Mouse (Mus musculus): ENCODE data around the gene Usp2. TPM values are rescaled to one million over a fixed set of nuclear protein-coding genes. Genes with fewer than 3 reads are reported as not detected.
A peak's percentile ranks its signal among the peaks of the same experiment; 100 is the strongest.

Usp2 gene
- polyA plus RNA-seq, 1 experiment from 2014 or later, result 31.9 TPM

DNA sequence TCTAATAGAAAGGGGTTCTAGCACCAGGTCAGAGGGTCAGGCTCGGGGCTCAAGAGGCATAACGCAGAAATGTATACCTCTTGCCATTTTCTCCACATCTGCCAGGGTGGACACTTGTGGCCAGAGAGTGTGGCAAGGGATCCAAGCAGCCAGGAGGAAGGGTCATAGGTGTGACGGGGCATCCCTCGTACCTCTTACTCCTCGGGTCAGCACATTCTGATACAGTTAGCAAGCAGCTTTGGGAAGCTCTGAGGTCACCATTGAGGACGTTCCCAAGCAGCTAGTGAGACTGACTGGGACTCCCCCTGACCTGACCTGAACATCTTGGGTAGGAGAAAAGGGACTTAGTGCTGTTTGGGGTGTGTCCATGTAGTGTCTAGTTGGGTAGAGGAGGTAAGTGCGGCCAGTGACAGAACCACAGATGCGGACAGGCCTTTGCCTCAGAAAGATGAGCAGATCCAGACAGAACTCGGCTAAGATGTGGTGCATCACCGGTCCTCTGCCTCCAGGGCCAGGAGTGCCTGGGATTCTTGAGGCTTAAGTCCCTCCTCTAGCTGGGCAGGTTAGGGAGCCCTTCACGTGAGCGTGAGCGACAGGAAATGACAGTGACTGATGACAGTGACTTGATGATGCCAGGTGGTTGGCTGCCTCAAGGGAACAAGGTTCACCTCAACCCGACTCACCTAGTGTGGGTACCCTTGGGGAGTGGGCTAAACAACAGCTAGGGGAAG, 3.5 kb downstream of the Usp2 start:
- ATAC-seq (replicated peaks; ENCODE audit: low FRiP score), result no peak
- WGBS, result 60% methylated on average over 14 of the region's 14 CpGs
- Histone ChIP-seq H3K27me3 (no peaks in the 10 kb centered on the region), H3K9ac (no peak overlapping the region), H3K27ac (0 out of 2 replicates have a peak overlapping the region, but pooled peaks have one; percentile 13), H3K9me3 (replicated peaks) (no peaks in the 10 kb centered on the region), H3K4me3 (replicated peaks) (no peak overlapping the region), H3K4me2 (no peak overlapping the region), H3K36me3 (no peaks in the 10 kb centered on the region), H3K4me1 (peaks cover 56% of the 10 kb centered on the region)

GRCm38 (mm10) chr9:44070844-44071231, 4.0 kb downstream of the Usp2 start:
- 23% methylated on average over 8 of the region's 8 CpGs for WGBS
- Histone ChIP-seq H3K9me3 (replicated peaks) (no peaks in the 10 kb centered on the region), H3K9ac (no peak overlapping the region), H3K4me2 (no peak overlapping the region), H3K36me3 (no peaks in the 10 kb centered on the region), H3K27me3 (no peaks in the 10 kb centered on the region), H3K4me3 (replicated peaks) (no peak overlapping the region), H3K4me1 (peaks cover 61% of the 10 kb centered on the region), H3K27ac (0 out of 2 replicates have a peak overlapping the region, but pooled peaks have one; percentile 13)
- ATAC-seq (replicated peaks; ENCODE audit: low FRiP score), result no peak

GRCm38 (mm10) chr9:44071914-44072598, 5.2 kb downstream of the Usp2 start:
- Histone ChIP-seq H3K27me3 (no peaks in the 10 kb centered on the region), H3K27ac (no peak overlapping the region), H3K36me3 (no peaks in the 10 kb centered on the region), H3K4me1 (peaks cover 70% of the 10 kb centered on the region), H3K4me2 (0 out of 2 replicates have a peak overlapping the region, but pooled peaks have one; percentile 16), H3K4me3 (replicated peaks) (no peak overlapping the region), H3K9ac (no peak overlapping the region), H3K9me3 (replicated peaks) (no peaks in the 10 kb centered on the region)
- 32% methylated on average over 11 of the region's 11 CpGs for WGBS
- ATAC-seq (replicated peaks; ENCODE audit: low FRiP score), result no peak; the same call in 1 of the 2 replicates

- no peak overlapping the region for H3K4me2 ChIP-seq
- 31% methylated on average over 4 of the region's 4 CpGs for WGBS
- H3K4me3 ChIP-seq (replicated peaks), result no peak overlapping the region
- ATAC-seq (replicated peaks; ENCODE audit: low FRiP score), result no peak
- no peaks in the 10 kb centered on the region for H3K9me3 ChIP-seq (replicated peaks)
- H3K27me3 ChIP-seq, result no peaks in the 10 kb centered on the region
- peaks cover 70% of the 10 kb centered on the region for H3K4me1 ChIP-seq
- no peaks in the 10 kb centered on the region for H3K36me3 ChIP-seq
- H3K9ac ChIP-seq, result no peak overlapping the region
- no peak overlapping the region for H3K27ac ChIP-seq
These were observed 5.7 kb downstream of the Usp2 start for GRCm38 (mm10) chr9:44072599-44072915.

DNA sequence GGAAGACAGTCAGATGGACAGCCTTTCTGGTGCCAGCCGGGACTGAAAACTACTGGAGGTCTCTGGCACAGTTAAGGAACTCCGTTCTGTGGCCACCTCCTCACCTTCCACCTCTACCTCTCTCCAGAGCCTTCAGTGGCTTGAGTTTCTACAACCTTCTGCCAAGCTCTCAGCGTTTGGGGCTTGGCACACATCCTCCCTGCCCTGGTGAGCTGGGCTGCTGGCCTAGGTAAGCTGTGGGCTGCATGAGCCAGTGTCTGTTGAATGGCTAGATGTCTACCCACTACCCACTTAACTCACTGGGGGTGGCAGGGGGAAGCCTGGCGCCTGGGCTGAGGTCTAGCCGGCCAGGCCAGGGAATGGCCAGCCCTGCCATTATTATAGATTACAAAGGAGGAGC, 6.3 kb downstream of the Usp2 start:
- no peak overlapping the region for H3K9ac ChIP-seq
- 75% methylated on average over 5 of the region's 5 CpGs for WGBS
- peaks cover 72% of the 10 kb centered on the region for H3K4me1 ChIP-seq

GRCm38 (mm10) chr9:44074395-44075275, 7.8 kb downstream of the Usp2 start:
- no peaks in the 10 kb centered on the region for H3K27me3 ChIP-seq
- no peak overlapping the region for H3K4me3 ChIP-seq (replicated peaks)
- no peak overlapping the region for H3K9ac ChIP-seq
- no peaks in the 10 kb centered on the region for H3K36me3 ChIP-seq
- peaks cover 77% of the 10 kb centered on the region for H3K4me1 ChIP-seq
- no peak for ATAC-seq (replicated peaks; ENCODE audit: low FRiP score)
- H3K9me3 ChIP-seq (replicated peaks), result no peaks in the 10 kb centered on the region
- 66% methylated on average over 9 of the region's 9 CpGs for WGBS
- H3K27ac ChIP-seq, result no peak overlapping the region
- H3K4me2 ChIP-seq, result no peak overlapping the region

More for the DNA sequence above, 6.3 kb downstream of the Usp2 start:
- Histone ChIP-seq H3K27me3 (no peaks in the 10 kb centered on the region), H3K9me3 (replicated peaks) (no peaks in the 10 kb centered on the region), H3K27ac (no peak overlapping the region), H3K4me2 (no peak overlapping the region), H3K36me3 (no peaks in the 10 kb centered on the region), H3K4me3 (replicated peaks) (no peak overlapping the region)
- no peak for ATAC-seq (replicated peaks; ENCODE audit: low FRiP score)

DNA sequence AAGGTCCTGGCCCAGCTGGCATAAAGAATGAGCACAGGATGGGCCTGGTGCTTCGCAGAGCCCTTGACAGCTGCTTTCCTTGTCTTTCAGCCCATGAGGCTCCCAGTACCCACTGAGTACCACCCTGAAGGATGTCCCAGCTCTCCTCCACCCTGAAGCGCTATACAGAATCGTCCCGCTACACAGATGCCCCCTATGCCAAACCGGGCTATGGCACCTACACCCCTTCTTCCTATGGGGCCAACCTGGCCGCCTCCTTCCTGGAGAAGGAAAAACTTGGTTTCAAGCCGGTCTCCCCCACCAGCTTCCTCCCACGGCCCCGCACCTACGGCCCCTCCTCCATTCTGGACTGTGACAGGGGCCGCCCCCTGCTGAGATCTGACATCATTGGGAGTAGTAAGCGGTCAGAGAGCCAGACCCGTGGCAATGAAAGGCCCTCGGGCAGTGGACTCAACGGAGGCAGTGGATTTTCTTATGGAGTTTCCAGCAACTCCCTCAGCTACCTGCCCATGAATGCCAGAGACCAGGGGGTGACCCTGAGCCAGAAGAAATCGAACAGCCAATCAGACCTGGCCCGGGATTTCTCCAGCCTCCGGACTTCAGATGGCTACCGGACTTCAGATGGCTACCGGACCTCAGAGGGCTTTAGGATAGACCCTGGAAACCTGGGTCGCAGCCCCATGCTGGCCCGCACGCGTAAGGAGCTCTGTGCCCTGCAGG, 8.6 kb downstream of the Usp2 start:
- no peak overlapping the region for H3K4me3 ChIP-seq (replicated peaks)
- ATAC-seq (replicated peaks; ENCODE audit: low FRiP score), result no peak
- 69% methylated on average over 24 of the region's 24 CpGs for WGBS
- no peaks in the 10 kb centered on the region for H3K9me3 ChIP-seq (replicated peaks)
- no peaks in the 10 kb centered on the region for H3K36me3 ChIP-seq
- peak overlapping the region; percentile 2; the same call in 1 of the 2 replicates for H3K27ac ChIP-seq
- no peaks in the 10 kb centered on the region for H3K27me3 ChIP-seq
- peaks cover 78% of the 10 kb centered on the region for H3K4me1 ChIP-seq
- no peak overlapping the region for H3K4me2 ChIP-seq
- no peak overlapping the region for H3K9ac ChIP-seq

DNA sequence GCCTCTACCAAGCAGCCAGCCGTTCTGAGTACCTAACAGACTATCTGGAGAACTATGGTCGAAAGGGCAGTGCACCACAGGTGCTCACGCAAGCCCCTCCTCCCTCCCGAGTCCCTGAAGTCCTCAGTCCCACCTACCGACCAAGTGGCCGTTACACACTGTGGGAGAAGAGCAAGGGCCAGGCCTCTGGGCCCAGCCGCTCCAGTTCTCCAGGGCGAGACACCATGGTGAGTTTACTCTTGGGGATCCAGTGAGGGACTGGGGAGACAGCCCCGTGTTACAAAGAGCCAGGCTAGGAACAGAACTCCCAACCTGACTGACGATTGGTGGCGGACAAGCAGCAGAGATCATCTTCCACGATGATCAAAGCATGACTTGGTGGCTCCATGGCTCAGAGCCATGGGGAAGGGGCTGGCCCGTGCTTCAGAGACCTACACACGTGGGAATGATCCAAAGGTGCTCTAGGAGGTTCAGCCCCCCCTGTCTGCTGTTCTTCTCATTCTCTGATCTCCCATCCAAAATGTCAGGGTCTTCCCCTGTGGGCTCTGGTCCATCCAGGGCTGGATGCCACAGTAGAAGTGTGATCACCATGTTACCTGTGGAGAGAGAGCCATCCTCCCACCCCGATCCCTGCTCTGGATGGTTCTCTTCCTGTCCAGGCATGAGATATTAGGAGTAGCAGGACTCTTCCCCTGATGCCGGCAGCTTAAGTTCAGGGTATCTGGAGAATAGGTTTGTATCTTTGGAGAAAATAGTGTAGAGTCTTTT, 9.4 kb downstream of the Usp2 start:
- H3K36me3 ChIP-seq, result no peaks in the 10 kb centered on the region
- H3K4me2 ChIP-seq, result no peak overlapping the region
- 69% methylated on average over 16 of the region's 16 CpGs for WGBS
- no peaks in the 10 kb centered on the region for H3K27me3 ChIP-seq
- peaks cover 78% of the 10 kb centered on the region for H3K4me1 ChIP-seq
- H3K9ac ChIP-seq, result no peak overlapping the region
- peak overlapping the region; percentile 2 for H3K27ac ChIP-seq
- no peak overlapping the region for H3K4me3 ChIP-seq (replicated peaks)
- no peaks in the 10 kb centered on the region for H3K9me3 ChIP-seq (replicated peaks)
- ATAC-seq (replicated peaks; ENCODE audit: low FRiP score), result no peak

- WGBS, result 14% methylated on average over 5 of the region's 5 CpGs
- Histone ChIP-seq H3K27me3 (no peaks in the 10 kb centered on the region), H3K4me3 (replicated peaks) (no peak overlapping the region), H3K4me2 (no peak overlapping the region), H3K36me3 (no peaks in the 10 kb centered on the region), H3K9ac (no peak overlapping the region), H3K27ac (peak overlapping the region; percentile 14; the same call in 1 of the 2 replicates), H3K4me1 (peaks cover 75% of the 10 kb centered on the region), H3K9me3 (replicated peaks) (no peaks in the 10 kb centered on the region)
- ATAC-seq (replicated peaks; ENCODE audit: low FRiP score), result 0 out of 2 replicates have a peak, but pooled peaks have one; percentile 22
These were observed 9.9 kb downstream of the Usp2 start for GRCm38 (mm10) chr9:44076764-44077120.

- H3K27me3 ChIP-seq, result peaks cover 2% of the 10 kb centered on the region; the same call in 1 of the 2 replicates
- 0 out of 2 replicates have a peak overlapping the region, but pooled peaks have one; percentile 87 for H3K27ac ChIP-seq
- no peak for ATAC-seq (replicated peaks; ENCODE audit: low FRiP score)
- WGBS, result 85% methylated on average over 11 of the region's 11 CpGs
- H3K9ac ChIP-seq, result no peak overlapping the region
- no peak overlapping the region for H3K4me2 ChIP-seq
- no peaks in the 10 kb centered on the region for H3K36me3 ChIP-seq
- no peaks in the 10 kb centered on the region for H3K9me3 ChIP-seq (replicated peaks)
- no peak overlapping the region for H3K4me3 ChIP-seq (replicated peaks)
- H3K4me1 ChIP-seq, result peaks cover 72% of the 10 kb centered on the region
These were observed 10.6 kb downstream of the Usp2 start for GRCm38 (mm10) chr9:44077266-44077910.

Data from kidney, embryonic 15.5 days (tissue).